Mouse (Mus musculus): Measurements from ENCODE around the gene Ptprg.

Gene Ptprg

GRCm38 (mm10) chr14:11564456-11564855 lies 11.1 kb downstream of the Ptprg start:
- DNase-seq (ENCODE audit: low spot score in 2 of 2) = no peak

DNA sequence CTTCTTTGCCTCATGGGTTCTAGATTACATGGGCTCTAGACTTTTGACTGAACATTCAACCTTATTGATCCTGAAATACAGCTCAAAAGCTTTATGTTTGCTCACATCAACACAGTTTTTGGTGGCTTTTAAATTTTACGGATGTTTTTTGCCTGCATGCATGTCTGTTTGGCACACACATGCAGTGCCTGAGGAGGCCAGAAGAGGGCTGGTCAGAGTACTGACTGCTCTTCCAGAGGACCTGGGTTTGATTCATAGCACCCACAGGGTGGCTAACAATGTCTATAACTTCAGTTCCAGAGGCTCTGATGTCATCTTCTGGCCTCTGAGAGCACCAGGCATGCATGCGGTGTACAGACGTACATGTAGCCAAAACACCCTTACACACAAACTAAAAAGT lies 12.0 kb downstream of the Ptprg start:
- no peak for DNase-seq (ENCODE audit: low spot score in 2 of 2)

DNA sequence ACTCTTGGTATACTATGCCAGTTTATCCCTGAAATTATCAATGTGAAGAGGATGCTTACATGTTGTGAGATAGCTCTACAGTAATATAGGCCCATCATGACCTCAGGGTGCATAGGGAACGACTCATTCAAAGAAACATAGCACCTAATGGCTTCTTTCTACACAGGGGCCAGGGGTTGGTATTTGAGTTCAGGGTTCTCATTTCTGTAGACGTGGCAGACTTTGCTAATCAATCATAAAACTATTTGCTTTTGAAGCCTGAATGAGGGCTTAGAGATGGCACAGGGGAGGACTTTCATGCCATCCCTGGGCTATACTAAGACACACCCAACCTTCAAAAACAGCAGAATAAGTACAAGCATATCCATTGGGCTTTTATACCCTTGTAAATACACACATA lies 16.4 kb downstream of the Ptprg start:
- DNase-seq (ENCODE audit: low spot score in 2 of 2) = no peak

- no peak for DNase-seq (ENCODE audit: low spot score in 2 of 2)
Observed at GRCm38 (mm10) chr14:11571766-11572394, 18.5 kb downstream of the Ptprg start.

DNA sequence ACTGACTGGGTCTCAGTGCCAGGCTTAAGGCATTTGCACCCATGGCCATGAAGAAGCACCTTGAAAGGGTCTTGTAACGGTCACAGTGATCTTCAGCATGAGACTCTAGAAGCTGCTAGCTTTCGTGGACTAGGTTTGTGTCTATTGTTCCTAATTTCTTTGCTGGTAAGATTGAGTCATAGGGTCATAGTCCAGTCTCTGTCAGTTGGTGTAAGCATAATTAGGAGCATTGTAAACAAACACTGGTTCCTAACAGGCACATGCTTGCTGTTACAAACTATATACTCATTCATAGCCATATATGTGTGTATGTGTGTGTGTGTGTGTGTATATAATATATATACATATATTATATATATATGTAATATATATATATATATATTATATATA lies 19.1 kb downstream of the Ptprg start:
- DNase-seq (ENCODE audit: low spot score in 2 of 2) = no peak

GRCm38 (mm10) chr14:11573710-11574109 lies 20.4 kb downstream of the Ptprg start:
- DNase-seq (ENCODE audit: low spot score in 2 of 2) = no peak

DNA sequence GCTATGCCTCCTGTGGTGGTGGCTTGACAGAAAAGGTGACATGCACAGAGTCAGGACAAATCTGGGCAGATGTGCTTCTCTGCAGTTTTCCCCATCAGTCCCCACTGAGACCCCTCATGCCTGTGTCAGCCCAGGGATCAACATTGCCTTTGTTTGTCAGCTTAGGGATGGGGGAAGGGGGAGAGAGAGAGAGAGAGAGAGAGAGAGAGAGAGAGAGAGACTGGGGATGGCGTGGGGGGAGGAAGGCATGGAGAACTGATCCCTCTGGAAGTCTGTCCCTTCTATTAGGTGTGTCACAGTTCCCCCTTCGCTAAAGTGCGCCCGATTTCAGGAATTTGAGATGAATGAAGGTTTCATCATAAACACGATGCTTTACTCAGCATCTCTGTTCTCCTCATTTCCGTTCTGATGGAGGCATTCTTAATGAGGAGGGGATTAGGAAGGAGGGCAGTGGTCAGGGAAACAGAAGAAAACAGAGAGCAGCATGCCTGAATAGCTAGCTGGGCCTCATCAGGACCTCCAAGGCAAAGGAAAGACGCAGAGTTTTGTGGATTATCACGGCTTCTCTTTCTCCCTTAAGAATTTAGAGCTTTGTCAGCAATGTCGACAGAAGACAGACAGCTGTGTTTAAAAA lies 24.1 kb downstream of the Ptprg start:
- DNase-seq (ENCODE audit: low spot score in 2 of 2) = no peak

DNA sequence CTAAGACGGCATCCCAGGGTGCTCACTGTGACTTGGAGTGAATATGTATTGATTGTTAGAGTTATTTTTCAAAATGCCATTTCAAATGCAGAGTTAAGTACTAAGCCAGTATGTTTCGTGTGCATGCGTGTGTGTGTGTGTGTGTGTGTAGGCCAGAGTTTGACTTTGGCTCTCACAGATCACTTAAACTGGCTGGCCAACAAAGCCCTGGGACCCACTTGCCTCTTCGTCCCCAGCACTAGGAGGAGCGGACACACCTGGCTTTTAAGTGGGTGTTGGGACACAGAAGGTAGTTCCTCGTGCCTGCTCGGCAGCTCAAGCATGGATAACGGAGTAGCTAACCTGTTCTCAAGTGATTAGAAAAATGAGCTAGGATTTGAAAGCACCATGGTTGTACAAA lies 24.6 kb downstream of the Ptprg start:
- no peak for DNase-seq (ENCODE audit: low spot score in 2 of 2)

- peak; percentile 14 to 17 for DNase-seq (ENCODE audit: low spot score in 2 of 2)
Observed at GRCm38 (mm10) chr14:11578492-11578967, 25.2 kb downstream of the Ptprg start.

DNA sequence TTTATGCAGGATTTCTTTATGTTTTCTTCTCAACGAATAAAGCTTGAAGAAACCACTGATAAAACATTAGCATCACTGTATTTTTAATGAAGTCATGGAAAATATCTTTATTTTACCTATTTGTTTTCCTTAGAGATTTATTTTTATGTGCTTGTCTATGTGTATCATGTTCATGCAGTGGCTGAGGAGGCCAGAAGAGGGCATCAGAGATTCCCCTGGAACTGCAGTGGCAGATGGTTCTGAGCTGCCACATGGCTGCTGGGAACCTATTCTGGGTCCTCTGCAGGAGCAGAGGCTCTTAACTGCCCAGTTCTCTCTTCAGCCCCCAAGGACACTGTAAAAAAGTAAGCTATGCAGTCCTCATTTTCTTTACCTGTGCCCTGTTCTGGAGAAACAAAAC lies 26.6 kb downstream of the Ptprg start:
- DNase-seq (ENCODE audit: low spot score in 2 of 2) = no peak

DNA sequence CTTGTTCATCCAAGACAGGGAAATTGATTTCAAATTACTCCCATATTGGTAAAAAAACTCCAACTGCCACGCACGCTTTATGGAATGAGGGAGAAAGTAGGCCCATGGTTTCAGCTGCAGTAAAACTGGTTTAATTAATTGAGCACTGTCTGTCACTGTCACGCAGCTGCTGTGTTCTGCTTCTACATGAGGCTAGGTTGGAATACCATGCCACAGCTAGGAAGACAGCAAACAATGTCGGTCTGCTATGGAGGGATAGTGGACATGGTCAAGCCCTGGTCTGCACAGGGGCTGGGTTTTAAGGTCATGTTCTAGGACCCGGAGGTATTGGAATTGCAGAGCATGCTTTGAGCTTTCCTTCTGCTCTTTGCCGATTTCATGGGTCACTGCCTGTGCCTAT lies 30.9 kb downstream of the Ptprg start:
- DNase-seq (ENCODE audit: low spot score in 2 of 2) = no peak

DNA sequence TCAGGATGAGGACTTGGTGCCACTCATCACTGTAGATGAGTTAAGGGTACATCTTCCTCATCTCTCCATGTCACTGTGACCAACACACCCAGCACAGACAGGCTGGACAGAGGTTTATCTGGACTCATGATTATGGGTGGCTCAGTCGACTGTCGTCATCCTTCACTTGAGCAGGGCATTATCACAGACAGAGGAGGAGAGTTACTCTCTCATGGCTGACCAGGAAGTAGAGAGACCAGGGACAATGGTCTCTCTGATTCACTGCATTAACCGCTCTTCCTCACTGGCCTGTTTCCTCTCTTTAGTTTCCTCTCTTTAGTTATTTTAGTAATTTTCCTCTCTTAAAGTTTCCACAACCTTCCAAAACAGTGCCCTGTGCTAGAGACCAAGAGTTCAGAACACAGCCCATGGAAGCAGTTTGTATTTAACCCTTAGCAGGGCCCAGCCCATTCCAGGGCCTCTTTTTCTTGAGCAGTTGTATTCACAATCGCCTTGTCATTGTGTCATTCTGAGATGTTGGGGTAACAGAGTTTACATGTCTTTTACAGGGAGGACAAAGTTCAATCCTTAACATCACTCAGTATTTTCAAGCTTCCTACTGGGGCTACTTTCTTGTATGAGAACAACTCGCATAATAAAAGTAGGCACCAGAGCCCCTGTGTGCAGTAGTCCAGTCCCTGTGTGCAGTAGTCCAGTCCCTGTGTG lies 31.7 kb downstream of the Ptprg start:
- DNase-seq (ENCODE audit: low spot score in 2 of 2) = no peak

DNA sequence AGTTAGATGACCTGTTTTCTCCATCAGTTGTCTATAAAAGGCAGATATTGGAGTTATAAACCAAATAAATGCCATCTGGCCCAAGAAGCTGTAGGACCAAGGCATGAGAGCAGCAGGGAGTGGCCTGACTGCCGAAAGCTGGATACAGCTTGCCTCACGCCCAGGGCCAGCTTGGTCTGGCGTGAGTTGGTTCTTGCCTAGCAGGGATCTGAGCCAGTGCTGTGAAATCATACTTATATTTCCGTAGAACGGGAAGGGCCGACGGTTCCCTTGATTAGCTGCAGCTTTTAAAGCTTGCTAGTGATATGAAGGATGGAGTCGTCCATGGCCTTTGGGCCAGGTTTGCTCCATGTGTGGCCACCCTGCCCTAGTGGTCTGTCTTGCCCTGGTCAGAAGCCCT lies 37.1 kb downstream of the Ptprg start:
- no peak for DNase-seq (ENCODE audit: low spot score in 2 of 2)

DNA sequence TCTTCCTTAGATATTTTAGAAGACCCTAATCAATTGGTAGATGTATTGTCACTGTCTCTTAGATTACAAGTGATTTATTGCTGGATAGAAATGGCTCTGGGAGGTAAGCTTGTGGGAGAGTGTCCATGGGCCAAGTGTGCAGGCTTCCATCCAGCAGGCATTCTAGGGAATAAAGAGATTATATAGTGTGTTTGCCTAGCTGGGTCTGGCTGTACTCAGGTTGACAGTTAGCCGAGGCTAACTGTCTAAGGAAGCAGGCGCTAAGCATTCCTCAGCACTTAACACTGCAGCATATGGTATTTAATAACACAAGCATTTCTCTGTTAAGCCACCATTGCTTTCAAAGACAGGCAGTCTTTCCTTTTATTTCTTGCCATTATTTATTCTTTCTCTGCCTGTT lies 39.3 kb downstream of the Ptprg start:
- no peak for DNase-seq (ENCODE audit: low spot score in 2 of 2)

- no peak for DNase-seq (ENCODE audit: low spot score in 2 of 2)
Observed at GRCm38 (mm10) chr14:11594336-11594735, 41.0 kb downstream of the Ptprg start.

DNA sequence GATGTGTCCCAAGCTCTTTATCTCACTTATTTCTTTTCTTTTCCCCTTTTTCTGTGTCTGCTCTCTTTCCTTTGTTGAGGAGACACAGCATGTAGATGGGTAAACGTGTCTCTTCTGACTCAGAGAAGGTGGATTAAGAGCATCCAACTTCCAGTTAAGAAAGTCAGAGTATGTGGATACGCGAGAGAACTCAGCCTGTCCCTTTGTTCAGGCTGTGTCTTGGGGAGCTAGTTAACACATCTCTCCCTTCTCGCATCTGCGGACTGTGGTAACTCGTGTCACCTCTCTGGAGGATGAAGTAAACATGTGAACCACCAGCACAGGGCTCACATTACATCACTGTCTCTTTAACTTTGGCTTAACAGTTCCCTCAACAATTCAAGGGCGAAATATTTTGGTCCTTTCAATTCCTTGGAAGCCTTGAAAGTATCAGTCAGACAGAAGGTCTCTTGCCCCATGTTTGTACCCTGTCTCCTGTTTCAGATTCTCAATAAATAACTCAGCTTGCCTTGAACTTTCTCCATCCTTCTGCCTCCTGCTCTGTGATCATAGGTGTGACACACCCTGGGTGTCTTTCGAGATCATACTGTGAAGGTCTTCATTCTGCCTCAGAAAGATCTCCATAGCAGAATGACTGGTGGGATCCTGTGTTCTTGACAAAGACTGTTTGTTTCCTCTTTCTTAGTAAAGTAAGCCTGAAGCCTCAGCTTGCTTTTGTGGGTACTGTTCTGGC lies 51.0 kb downstream of the Ptprg start:
- no peak for DNase-seq (ENCODE audit: low spot score in 2 of 2)

DNA sequence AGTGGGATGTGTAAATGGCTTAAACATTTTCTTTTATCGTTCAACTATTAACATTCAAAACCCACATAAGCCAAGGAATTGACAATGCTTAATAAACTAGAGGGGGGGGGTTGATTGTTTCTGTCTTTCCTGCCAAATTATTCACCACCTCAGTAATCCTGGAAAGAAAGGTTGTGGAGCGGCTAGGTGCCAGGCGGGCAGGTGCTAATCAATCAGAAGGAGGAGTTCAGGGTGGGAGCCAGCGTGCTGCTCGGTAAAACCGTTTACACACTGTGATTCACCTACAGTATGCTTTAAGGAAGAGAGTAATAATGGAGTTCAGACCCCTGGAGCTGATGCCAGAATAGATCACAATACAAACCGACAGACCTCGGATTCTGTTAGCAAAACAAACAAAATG lies 55.0 kb downstream of the Ptprg start:
- DNase-seq (ENCODE audit: low spot score in 2 of 2) = no peak

DNA sequence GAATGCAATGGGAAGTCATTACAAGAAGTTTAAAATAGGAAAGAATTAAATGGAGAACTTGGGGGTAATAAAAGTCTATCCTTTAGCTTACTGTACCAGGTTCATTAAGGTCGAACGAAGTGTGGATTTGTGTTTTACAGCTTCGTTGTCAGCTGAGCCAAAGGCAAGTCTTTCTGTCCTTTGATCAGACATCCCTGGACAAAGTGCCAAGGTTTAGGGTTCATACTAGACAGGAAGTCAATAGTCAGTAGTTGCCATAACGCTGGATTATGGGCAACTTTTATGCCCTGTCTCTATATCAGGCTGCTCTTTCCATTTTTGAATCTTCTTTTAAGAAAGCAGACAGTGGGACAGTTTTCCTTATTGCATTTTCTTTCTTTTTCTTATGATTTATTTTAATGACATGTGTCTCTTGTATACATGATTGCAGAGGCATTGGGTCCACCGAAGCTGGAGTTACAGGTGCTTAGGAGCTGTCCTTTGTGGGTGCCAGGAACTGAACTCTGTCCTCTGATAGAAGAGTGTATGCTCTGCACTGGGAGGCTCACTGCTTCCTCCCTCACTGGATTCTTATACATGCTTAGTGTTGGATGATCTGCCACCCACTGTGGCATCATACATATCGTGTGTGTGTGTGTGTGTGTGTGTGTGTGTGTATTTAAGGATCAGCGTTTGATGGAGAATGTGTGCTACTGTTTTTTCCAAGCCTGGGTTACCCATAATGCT lies 56.7 kb downstream of the Ptprg start:
- no peak for DNase-seq (ENCODE audit: low spot score in 2 of 2)

- no peak for DNase-seq (ENCODE audit: low spot score in 2 of 2)
Observed at GRCm38 (mm10) chr14:11612426-11612825, 59.1 kb downstream of the Ptprg start.

GRCm38 (mm10) chr14:11613146-11613545 lies 59.8 kb downstream of the Ptprg start:
- DNase-seq (ENCODE audit: low spot score in 2 of 2) = no peak

GRCm38 (mm10) chr14:11615697-11616096 lies 62.4 kb downstream of the Ptprg start:
- no peak for DNase-seq (ENCODE audit: low spot score in 2 of 2)

- DNase-seq (ENCODE audit: low spot score in 2 of 2) = no peak
Observed at GRCm38 (mm10) chr14:11617362-11617761, 64.0 kb downstream of the Ptprg start.
